Mouse (Mus musculus) T-helper 1 cell (primary cell): ENCODE measurements at regions not wholly inside any gene's neighbourhood (a gene's known extent, or its start where the extent isn't known, plus 50 kb on each side); places are given as distances from the start of the nearest gene placed in this dataset.

Source experiments
- in situ Hi-C: fragments of 300-600 bp; cut with MboI, MseI; formaldehyde crosslinking; loops from one replicate; pipeline ENCODE4 v1.15.1; 2025; ENCODE audit warnings: high pct_unique_total_duplicates

GRCm38 (mm10) chr10:14231464-14231863, 265.6 kb downstream of the Hivep2 start:
- in situ Hi-C loops, result no loop called here

GRCm38 (mm10) chr10:14217284-14217683, 251.4 kb downstream of the Hivep2 start:
- in situ Hi-C loops, result no loop called here

GRCm38 (mm10) chr10:14216191-14216992, 250.5 kb downstream of the Hivep2 start:
- in situ Hi-C loops, result no loop called here

- in situ Hi-C loops, result no loop called here
Observed at GRCm38 (mm10) chr10:14215512-14215911, 249.6 kb downstream of the Hivep2 start.

GRCm38 (mm10) chr10:14213536-14213935, 247.7 kb downstream of the Hivep2 start:
- in situ Hi-C loops, result no loop called here

- in situ Hi-C loops, result no loop called here
Observed at GRCm38 (mm10) chr10:14211926-14212325, 246.1 kb downstream of the Hivep2 start.

- in situ Hi-C loops, result no loop called here
Observed at GRCm38 (mm10) chr10:14211481-14211880, 245.6 kb downstream of the Hivep2 start.

GRCm38 (mm10) chr10:14210445-14210844, 244.6 kb downstream of the Hivep2 start:
- in situ Hi-C loops, result no loop called here

- in situ Hi-C loops, result no loop called here
Observed at GRCm38 (mm10) chr10:14210045-14210444, 244.2 kb downstream of the Hivep2 start.

- in situ Hi-C loops, result loop anchor here (5.0 to 10.0 kb wide), 2 partner anchors 241 to 643 kb away; partner anchors contain the start of gene Hivep2
Observed at GRCm38 (mm10) chr10:14208206-14208605, 242.3 kb downstream of the Hivep2 start.

- in situ Hi-C loops, result loop anchor here (5.0 to 10.0 kb wide), 2 partner anchors 240 to 643 kb away; partner anchors contain the start of gene Hivep2
Observed at GRCm38 (mm10) chr10:14207616-14208015, 241.7 kb downstream of the Hivep2 start.

GRCm38 (mm10) chr10:14207051-14207570, 241.2 kb downstream of the Hivep2 start:
- in situ Hi-C loops, result loop anchor here (5.0 to 10.0 kb wide), 2 partner anchors 240 to 642 kb away; partner anchors contain the start of gene Hivep2
